Mouse (Mus musculus): ENCODE measurements around the gene Paics.

The Paics gene

DNA sequence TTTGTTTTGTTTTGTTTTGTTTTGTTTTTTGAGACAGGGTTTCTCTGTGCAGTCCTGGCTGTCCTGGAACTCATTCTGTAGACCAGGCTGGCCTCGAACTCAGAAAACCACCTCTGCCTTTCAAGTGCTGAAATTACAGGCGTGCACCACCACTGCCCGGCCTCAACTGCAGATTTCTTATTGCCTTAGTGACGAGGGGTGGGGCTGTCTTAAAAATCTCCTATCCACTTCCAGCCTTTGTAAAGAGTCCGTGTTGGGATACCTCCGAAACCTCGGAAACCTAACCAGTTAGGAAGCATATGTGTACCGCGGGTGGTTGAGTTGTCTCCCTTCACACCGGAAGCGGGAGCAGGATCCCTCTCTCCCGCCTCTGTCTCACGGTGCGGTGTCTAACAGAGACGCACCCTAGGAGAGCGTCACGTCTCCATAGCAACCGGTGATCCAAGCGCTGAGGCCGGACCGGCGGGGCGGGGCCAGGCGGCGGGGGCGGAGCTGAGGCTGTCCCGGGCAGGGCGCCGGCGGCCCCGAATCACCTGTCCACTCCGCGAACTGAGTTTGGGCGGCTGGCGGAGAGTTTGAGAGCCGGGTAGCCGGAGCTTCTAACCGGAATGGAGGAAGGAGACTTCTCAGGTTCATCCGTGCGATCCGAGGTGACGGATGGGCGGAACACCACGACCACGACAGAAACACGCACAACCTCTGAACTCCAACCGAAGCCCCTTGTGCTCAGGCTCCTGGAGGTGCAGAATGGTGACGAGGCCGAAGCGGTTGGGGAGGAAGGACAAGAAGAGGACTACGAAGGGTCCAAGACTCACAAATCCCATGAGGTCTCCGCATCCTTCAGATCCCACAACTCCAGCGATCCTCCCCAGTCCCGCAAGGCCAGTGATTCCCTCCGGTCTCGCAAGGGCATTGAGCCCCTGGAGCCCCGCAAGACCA, 64.7 kb downstream of the Paics start, which contains the start of gene Thegl:
TSS of gene Thegl (plus strand) at position 480 of the 939 bp plus-strand sequence.
- DNase-seq = peak; percentile 76

Measured in thymus, postnatal 4 days (tissue).